Mouse (Mus musculus) gastrocnemius, adult 2 months (tissue): Measurements from ENCODE around the gene Reep6. TPM values are rescaled to one million over a fixed set of nuclear protein-coding genes. Genes with fewer than 3 reads are reported as not detected.

ENCODE experiments used
- DNase-seq: peaks from one replicate; pipeline ENCODE4 v3.0.0; 2022
- H3K27ac ChIP-seq: fragments of 200-600 bp; 2 replicates; pipeline ENCODE4 v1.8.1; 2022; ENCODE audit warnings: mild to moderate bottlenecking
- H3K4me3 ChIP-seq: fragments of 200-600 bp; 2 replicates; pipeline ENCODE4 v1.8.1; 2022; ENCODE audit warnings: mild to moderate bottlenecking, moderate library complexity
- CTCF ChIP-seq: fragments of 200-600 bp; IDR thresholded peaks from 2 replicates; pipeline ENCODE4 v1.8.1; 2022; ENCODE audit warnings: antibody characterized with exemption, mild to moderate bottlenecking, moderate library complexity
- intact Hi-C: fragments of 180-260 bp; cut with DNase I; formaldehyde crosslinking; loops from one replicate; pipeline ENCODE4 v1.15.1; 2025
- total RNA-seq, 2 experiments: library from RNA; stranded (reverse); gene quantifications; 2 replicates each; pipeline ENCODE4 v1.2.3; 2021

Reep6 gene
- total RNA-seq, 2 experiments from 2014 or later: 1.5 to 2.5 TPM

- no peak for TF ChIP-seq CTCF
- no peak for DNase-seq
- no peak overlapping the region for H3K27ac ChIP-seq
- 0 out of 2 replicates have a peak overlapping the region, but pooled peaks have one; percentile 17 for H3K4me3 ChIP-seq
- intact Hi-C loops: no loop called here
These were observed 24.9 kb upstream of the Reep6 start for GRCm38 (mm10) chr10:80304862-80305261.

GRCm38 (mm10) chr10:80311560-80311959, 18.2 kb upstream of the Reep6 start:
- intact Hi-C loops: no loop called here
- no peak overlapping the region for H3K4me3 ChIP-seq
- no peak overlapping the region for H3K27ac ChIP-seq
- no peak for TF ChIP-seq CTCF
- no peak for DNase-seq

- H3K4me3 ChIP-seq: no peak overlapping the region
- intact Hi-C loops: no loop called here
- DNase-seq: no peak
- TF ChIP-seq CTCF: no peak
- H3K27ac ChIP-seq: no peak overlapping the region; the same call in 1 of the 2 replicates
These were observed 16.9 kb upstream of the Reep6 start for GRCm38 (mm10) chr10:80312586-80313504.

DNA sequence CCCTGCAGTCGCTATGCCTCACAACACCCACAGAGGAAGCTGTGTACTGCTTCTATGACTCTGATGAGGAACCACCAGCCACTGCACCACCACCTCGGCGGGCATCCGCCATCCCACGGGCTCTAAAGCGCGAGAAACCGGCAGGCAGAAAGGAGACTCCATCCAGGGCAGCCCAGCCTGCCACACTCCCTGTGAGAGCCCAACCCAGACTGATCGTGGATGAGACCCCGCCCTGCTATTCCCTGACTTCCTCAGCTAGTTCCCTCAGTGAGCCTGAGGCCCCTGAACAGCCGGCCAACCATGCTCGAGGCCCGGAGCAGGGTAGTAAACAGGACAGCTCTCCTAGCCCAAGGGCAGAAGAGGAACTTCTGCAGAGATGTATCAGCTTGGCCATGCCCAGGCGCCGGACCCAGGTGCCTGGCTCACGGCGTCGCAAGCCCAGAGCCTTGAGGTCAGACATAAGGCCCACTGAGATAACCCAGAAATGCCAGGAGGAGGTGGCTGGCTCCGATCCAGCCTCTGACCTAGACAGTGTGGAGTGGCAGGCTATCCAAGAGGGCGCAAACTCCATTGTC, 16.0 kb upstream of the Reep6 start:
- no peak for TF ChIP-seq CTCF
- H3K4me3 ChIP-seq: no peak overlapping the region; the same call in 1 of the 2 replicates
- DNase-seq: no peak
- peak overlapping the region; percentile 16; the same call in 1 of the 2 replicates for H3K27ac ChIP-seq
- intact Hi-C loops: no loop called here

DNA sequence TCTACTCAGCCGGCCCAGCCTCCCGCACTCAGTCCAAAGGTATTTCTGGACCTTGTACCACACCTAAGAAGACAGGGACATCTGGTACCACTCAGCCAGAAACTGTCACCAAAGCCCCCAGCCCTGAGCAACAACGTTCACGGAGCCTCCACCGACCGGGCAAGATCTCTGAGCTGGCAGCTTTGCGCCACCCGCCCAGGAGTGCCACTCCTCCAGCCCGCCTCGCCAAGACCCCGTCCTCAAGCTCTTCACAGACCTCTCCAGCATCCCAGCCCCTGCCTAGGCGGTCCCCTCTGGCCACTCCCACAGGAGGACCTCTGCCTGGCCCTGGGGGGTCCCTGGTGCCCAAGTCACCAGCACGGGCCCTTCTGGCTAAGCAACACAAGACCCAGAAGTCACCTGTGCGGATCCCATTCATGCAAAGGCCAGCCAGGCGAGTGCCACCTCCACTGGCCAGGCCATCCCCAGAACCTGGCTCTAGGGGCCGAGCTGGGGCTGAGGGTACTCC, 15.2 kb upstream of the Reep6 start:
- no peak overlapping the region for H3K4me3 ChIP-seq
- no peak for DNase-seq
- no peak for TF ChIP-seq CTCF
- intact Hi-C loops: no loop called here
- no peak overlapping the region for H3K27ac ChIP-seq

- TF ChIP-seq CTCF: no peak
- Histone ChIP-seq H3K4me3 (no peak overlapping the region), H3K27ac (no peak overlapping the region)
- DNase-seq: no peak
- intact Hi-C loops: no loop called here
These were observed 14.4 kb upstream of the Reep6 start for GRCm38 (mm10) chr10:80315315-80315714.

GRCm38 (mm10) chr10:80316359-80316781, 13.4 kb upstream of the Reep6 start:
- TF ChIP-seq CTCF: no peak
- DNase-seq: no peak
- Histone ChIP-seq H3K4me3 (no peak overlapping the region), H3K27ac (no peak overlapping the region)
- intact Hi-C loops: no loop called here

DNA sequence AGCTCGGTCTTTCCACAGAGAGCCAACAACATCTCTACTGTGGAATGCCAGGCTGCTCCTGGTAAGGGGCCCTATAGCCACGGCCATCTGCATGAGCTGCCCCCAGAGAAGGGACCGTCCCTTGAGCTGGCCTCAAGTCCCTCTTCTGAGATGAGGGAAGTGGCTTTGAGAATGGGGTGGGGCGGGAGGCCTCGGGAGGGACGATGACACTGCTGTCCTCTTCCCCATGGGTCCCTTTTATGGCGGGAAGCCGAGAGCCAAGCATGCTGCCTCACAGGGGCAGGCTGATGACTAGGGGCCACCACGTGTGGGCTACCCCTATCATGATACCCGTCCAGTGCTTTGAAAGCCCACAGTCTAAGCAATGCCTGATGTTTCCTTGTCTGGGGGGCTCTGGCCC, 12.7 kb upstream of the Reep6 start:
- TF ChIP-seq CTCF: no peak
- Histone ChIP-seq H3K27ac (no peak overlapping the region), H3K4me3 (no peak overlapping the region)
- DNase-seq: no peak
- intact Hi-C loops: no loop called here

GRCm38 (mm10) chr10:80320340-80320760, 9.4 kb upstream of the Reep6 start, which contains the start of gene 2310011J03Rik:
2310011J03Rik (minus strand) TSS chr10:80320537.
- no peak for TF ChIP-seq CTCF
- DNase-seq: peak; percentile 95
- Histone ChIP-seq H3K4me3 (peak within 1 kb of the TSS; percentile 97), H3K27ac (peak within 1 kb of the TSS; percentile 89)
- intact Hi-C loops: loop anchor here (1.0 kb wide), 1 partner anchor 28 kb away; the partner anchor contains the start of gene Rps15

DNA sequence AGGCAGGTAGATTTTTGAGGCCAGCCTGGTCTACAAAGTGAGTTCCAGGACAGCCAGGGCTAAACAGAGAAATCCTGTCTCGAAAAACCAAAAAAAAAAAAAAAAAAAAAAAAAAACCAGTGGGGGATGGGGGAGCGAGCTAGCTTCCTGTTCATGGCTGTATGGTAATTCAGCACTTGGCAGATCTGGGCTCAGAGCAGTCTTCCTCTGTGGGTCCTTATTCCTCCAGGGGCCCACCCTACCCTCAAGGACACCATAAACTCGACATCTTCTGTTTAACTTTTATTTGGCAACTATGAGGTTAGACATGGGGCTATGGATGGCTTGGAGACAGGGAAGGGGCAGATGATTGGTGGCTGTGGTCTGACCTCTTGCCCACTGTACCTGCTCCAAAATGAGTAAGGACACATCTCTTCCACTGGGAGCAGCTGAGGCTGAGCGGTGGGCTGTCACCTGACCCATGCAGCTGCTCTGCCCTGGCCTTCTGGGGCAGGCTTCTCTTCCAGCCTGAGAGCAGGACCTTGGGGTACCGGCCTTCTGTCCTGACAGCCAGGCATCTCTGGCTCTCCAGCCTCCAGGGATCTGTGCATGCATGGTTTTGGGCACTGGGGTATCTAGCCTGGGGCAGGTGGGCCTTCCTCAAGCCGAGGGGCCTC, 8.6 kb upstream of the Reep6 start:
- peak overlapping the region; percentile 97; the same call in 1 of the 2 replicates for H3K4me3 ChIP-seq
- DNase-seq: no peak
- no peak for TF ChIP-seq CTCF
- intact Hi-C loops: no loop called here
- H3K27ac ChIP-seq: peak overlapping the region; percentile 89

DNA sequence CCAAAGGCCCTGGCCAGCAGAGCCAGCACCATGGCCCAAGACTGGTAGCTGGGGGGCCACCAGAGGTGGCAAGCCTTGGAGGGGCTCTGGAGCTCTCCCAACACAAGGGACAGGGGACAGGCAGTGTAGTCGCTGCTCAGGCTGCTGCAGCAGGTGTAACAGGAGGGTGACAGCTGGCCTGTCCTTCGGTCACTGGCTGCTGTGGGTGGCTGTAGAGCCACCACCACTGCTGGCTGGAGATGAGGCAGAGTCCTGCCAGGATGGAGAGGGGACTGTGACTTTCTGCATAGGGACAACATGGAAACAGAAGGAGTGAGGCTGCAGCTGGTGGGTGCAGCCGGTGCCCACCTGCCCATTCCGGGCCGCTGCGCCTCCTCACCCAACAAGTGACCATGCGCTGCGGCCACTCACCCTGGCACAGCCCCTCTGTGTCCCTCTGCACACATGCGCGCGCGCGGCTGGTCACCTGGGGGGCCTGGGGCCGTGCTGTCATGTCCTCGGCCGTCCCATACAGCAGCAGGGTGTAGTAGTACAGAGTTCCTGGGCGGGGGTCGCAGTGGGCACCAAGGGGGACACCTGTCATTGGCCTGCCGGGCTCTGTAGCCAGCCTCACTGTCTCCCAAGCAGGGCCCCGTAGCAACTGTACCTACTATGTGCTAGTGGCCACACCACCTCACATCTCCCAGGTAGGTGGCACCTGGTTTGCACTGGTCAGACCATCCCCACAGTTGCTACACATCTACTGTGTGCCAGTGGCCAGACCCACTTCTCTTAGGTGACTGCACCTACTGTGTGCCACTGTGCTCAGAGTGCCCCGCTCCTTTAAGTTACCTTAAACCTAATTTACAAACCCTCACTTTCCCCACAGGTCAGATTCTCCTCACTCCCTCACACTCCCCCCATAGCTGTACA, 7.8 kb upstream of the Reep6 start:
- TF ChIP-seq CTCF: no peak
- intact Hi-C loops: no loop called here
- DNase-seq: no peak
- no peak overlapping the region for H3K4me3 ChIP-seq
- peak overlapping the region; percentile 89; the same call in 1 of the 2 replicates for H3K27ac ChIP-seq
